Comparison of ENCODE assay signal across 10 mouse cellular contexts in the genomic region with DNA sequence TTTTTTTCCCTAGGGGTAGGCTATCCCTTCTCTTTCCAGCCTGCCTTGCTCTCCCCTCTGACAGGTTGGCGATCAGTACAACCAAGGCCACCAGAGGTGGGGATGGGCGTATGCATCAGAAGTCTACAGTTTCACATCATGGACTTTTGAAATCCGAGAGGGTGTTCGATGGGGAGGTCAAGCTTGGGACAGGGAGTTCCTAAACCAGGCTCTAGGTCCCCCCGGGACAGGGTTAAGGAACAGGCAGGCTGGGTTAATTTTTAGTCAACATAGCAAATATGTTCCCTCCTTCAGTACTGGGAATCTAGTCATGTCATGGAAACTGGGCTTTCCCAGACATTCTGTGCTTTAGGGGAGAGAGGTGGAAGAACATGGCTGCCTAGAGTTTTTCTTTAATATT. TPM values are rescaled to one million over a fixed set of nuclear protein-coding genes. Genes with fewer than 3 reads are reported as not detected.
A peak's percentile ranks its signal among the peaks of the same experiment; 100 is the strongest.
DNase-seq lines count a peak whose midpoint lies in the region; ATAC-seq and TF ChIP-seq lines count a peak whose summit lies in the region.
"Had no signal": no experiment of that assay in that cellular context is flagged by ENCODE, and none has a peak within 500 bp of the region (broad histone marks: within the 10 kb centered on the region; RNA-seq: fewer than 3 reads in every experiment).

No protein-coding gene starts in this region.

- no peak overlapping the region for H3K27ac ChIP-seq in lung, embryonic 14.5 days (ENCODE audit: low read depth)
- H3K27ac ChIP-seq in heart, embryonic 13.5 days (replicated peaks), result 0 out of 2 replicates have a peak overlapping the region, but pooled peaks have one; percentile 28
- H3K27ac ChIP-seq in kidney, postnatal 0 days, result peak overlapping the region; percentile 65
- peak overlapping the region; percentile 78 for H3K27ac ChIP-seq in liver, embryonic 16.5 days (ENCODE audit: low read length)
- H3K27ac ChIP-seq in midbrain, embryonic 15.5 days, result no peak overlapping the region

- H3K9me3 ChIP-seq in lung, embryonic 14.5 days (ENCODE audit: low read depth, low read length), result no peaks in the 10 kb centered on the region
- H3K9me3 ChIP-seq in heart, embryonic 13.5 days, result no peaks in the 10 kb centered on the region
- no peaks in the 10 kb centered on the region for H3K9me3 ChIP-seq in kidney, postnatal 0 days (replicated peaks; ENCODE audit: low read length)
- no peaks in the 10 kb centered on the region for H3K9me3 ChIP-seq in liver, embryonic 16.5 days (replicated peaks; ENCODE audit: control insufficient read depth, low read length)
- H3K9me3 ChIP-seq in midbrain, embryonic 15.5 days, result no peaks in the 10 kb centered on the region

- H3K27me3 ChIP-seq in lung, embryonic 14.5 days (ENCODE audit: insufficient read depth, low read length), result no peaks in the 10 kb centered on the region
- peaks cover 7% of the 10 kb centered on the region for H3K27me3 ChIP-seq in heart, embryonic 13.5 days (replicated peaks)
- no peaks in the 10 kb centered on the region for H3K27me3 ChIP-seq in kidney, postnatal 0 days (ENCODE audit: insufficient read depth, low read length)
- H3K27me3 ChIP-seq in liver, embryonic 16.5 days (ENCODE audit: control insufficient read depth, insufficient read depth, low read depth, low read length), result peaks cover 38% of the 10 kb centered on the region
- H3K27me3 ChIP-seq in midbrain, embryonic 15.5 days (replicated peaks), result no peaks in the 10 kb centered on the region

- TF ChIP-seq CTCF in lung, embryonic 14.5 days (IDR thresholded peaks at IDR 0.05; ENCODE audit: low read depth), result no peak
- TF ChIP-seq CTCF in kidney, postnatal 0 days (IDR thresholded peaks at IDR 0.05; ENCODE audit: low read depth), result no peak

- peaks cover 20% of the 10 kb centered on the region for H3K4me1 ChIP-seq in lung, embryonic 14.5 days (ENCODE audit: insufficient read depth)
- H3K4me1 ChIP-seq in heart, embryonic 13.5 days, result peaks cover 70% of the 10 kb centered on the region
- H3K4me1 ChIP-seq in kidney, postnatal 0 days (replicated peaks; ENCODE audit: insufficient read depth, low read length), result peaks cover 50% of the 10 kb centered on the region
- peaks cover 6% of the 10 kb centered on the region for H3K4me1 ChIP-seq in liver, embryonic 16.5 days (ENCODE audit: control insufficient read depth, low read depth, low read length)
- peaks cover 31% of the 10 kb centered on the region for H3K4me1 ChIP-seq in midbrain, embryonic 15.5 days

- peak overlapping the region; percentile 40; the same call in 1 of the 2 replicates for H3K4me2 ChIP-seq in lung, embryonic 14.5 days
- H3K4me2 ChIP-seq in heart, embryonic 13.5 days, result peak overlapping the region; percentile 59
- peak overlapping the region; percentile 31; the same call in 1 of the 2 replicates for H3K4me2 ChIP-seq in kidney, postnatal 0 days (ENCODE audit: low read length)
- peak overlapping the region; percentile 46 for H3K4me2 ChIP-seq in liver, embryonic 16.5 days (ENCODE audit: low read depth, low read length)
- H3K4me2 ChIP-seq in midbrain, embryonic 15.5 days, result no peak overlapping the region

- no peak for ATAC-seq in lung, embryonic 14.5 days (ENCODE audit: insufficient read depth)
- no peak for ATAC-seq in heart, embryonic 13.5 days (ENCODE audit: extremely low read depth, insufficient number of reproducible peaks, low FRiP score, low TSS enrichment)
- ATAC-seq in kidney, postnatal 0 days (replicated peaks; ENCODE audit: low FRiP score, low read depth), result no peak
- ATAC-seq in liver, embryonic 16.5 days (ENCODE audit: low read depth), result peak; percentile 53
- ATAC-seq in erythroblast, adult 5-6 weeks (replicated peaks; ENCODE audit: low FRiP score, poor library complexity, severe bottlenecking), result no peak
- no peak for ATAC-seq in megakaryocyte progenitor cell, adult 5-6 weeks (replicated peaks; ENCODE audit: poor library complexity)
- ATAC-seq in midbrain, embryonic 15.5 days (replicated peaks), result no peak

- peaks cover 19% of the 10 kb centered on the region for H3K36me3 ChIP-seq in lung, embryonic 14.5 days (ENCODE audit: insufficient read depth)
- H3K36me3 ChIP-seq in heart, embryonic 13.5 days, result peaks cover 23% of the 10 kb centered on the region
- peaks cover 21% of the 10 kb centered on the region for H3K36me3 ChIP-seq in kidney, postnatal 0 days (ENCODE audit: insufficient read depth, low read length)
- peaks cover 5% of the 10 kb centered on the region; the same call in 1 of the 2 replicates for H3K36me3 ChIP-seq in liver, embryonic 16.5 days (ENCODE audit: control insufficient read depth, insufficient read depth)
- no peaks in the 10 kb centered on the region for H3K36me3 ChIP-seq in midbrain, embryonic 15.5 days (replicated peaks)

- no peak overlapping the region for H3K9ac ChIP-seq in lung, embryonic 14.5 days
- H3K9ac ChIP-seq in heart, embryonic 13.5 days, result no peak overlapping the region; the same call in 1 of the 2 replicates
- no peak overlapping the region for H3K9ac ChIP-seq in kidney, postnatal 0 days (ENCODE audit: low read depth, low read length)
- no peak overlapping the region for H3K9ac ChIP-seq in liver, embryonic 16.5 days (ENCODE audit: low read depth, low read length)
- H3K9ac ChIP-seq in midbrain, embryonic 15.5 days, result no peak overlapping the region

- WGBS in lung, embryonic 14.5 days, result 44% methylated on average over 5 of the region's 5 CpGs
- WGBS in heart, embryonic 13.5 days, result 75% methylated on average over 5 of the region's 5 CpGs
- WGBS in kidney, postnatal 0 days, result 24% methylated on average over 5 of the region's 5 CpGs
- WGBS in liver, embryonic 16.5 days (ENCODE audit: insufficient replicate concordance), result 58% methylated on average over 5 of the region's 5 CpGs
- WGBS in midbrain, embryonic 15.5 days, result 95% methylated on average over 5 of the region's 5 CpGs

- no peak for DNase-seq in lung, embryonic 14.5 days
- no peak for DNase-seq in lung, postnatal 10 days
- DNase-seq in kidney, postnatal 0 days (ENCODE audit: low spot score), result peak; percentile 52
- DNase-seq: lung, adult 18-20 months had no signal

- no peak overlapping the region for H3K4me3 ChIP-seq in lung, embryonic 14.5 days (ENCODE audit: low read depth, low read length)
- peak overlapping the region; percentile 28; the same call in 1 of the 2 replicates for H3K4me3 ChIP-seq in heart, embryonic 13.5 days
- no peak overlapping the region; the same call in 1 of the 2 replicates for H3K4me3 ChIP-seq in kidney, postnatal 0 days (replicated peaks; ENCODE audit: low read depth, low read length)
- H3K4me3 ChIP-seq in liver, embryonic 16.5 days (ENCODE audit: low read depth, low read length), result 0 out of 2 replicates have a peak overlapping the region, but pooled peaks have one; percentile 5
- H3K4me3 ChIP-seq in midbrain, embryonic 15.5 days, result no peak overlapping the region

RNA-seq across cellular contexts. Expression of a gene that starts 3.3 kb away (rescaled TPM):
- polyA plus RNA-seq in lung, embryonic 14.5 days (2014; fragmentation: Nextera tagmentation; extraction: Ambion mirVana), result 404 and 412 TPM in 2 replicates
- polyA plus RNA-seq in heart, embryonic 13.5 days (2015; fragmentation: Nextera tagmentation; extraction: Ambion mirVana), result 371 and 397 TPM in 2 replicates
- 584 and 616 TPM in 2 replicates for polyA plus RNA-seq in kidney, postnatal 0 days (2015; fragmentation: Nextera tagmentation; extraction: Ambion mirVana)
- polyA plus RNA-seq in liver, embryonic 16.5 days (2015; fragmentation: Nextera tagmentation; extraction: Ambion mirVana), result 277 and 302 TPM in 2 replicates
- total RNA-seq in erythroblast, adult 5-6 weeks (2015; ENCODE audit: low replicate concordance), result 10.8 and 29.7 TPM in 2 replicates
- total RNA-seq in erythroblast, adult 5-6 weeks (2017; ENCODE audit: low replicate concordance), result 26.1 and 41.5 TPM in 2 replicates
- 188 and 211 TPM in 2 replicates for total RNA-seq in megakaryocyte progenitor cell, adult 5-6 weeks (2015)
- 327 and 329 TPM in 2 replicates for total RNA-seq in megakaryocyte progenitor cell, adult 5-6 weeks (2017)
- 136 and 154 TPM in 2 replicates for polyA plus RNA-seq in midbrain, embryonic 15.5 days (2015; fragmentation: Nextera tagmentation; extraction: Ambion mirVana)

RNA-seq across cellular contexts. Expression of a gene that starts 20.3 kb away (rescaled TPM):
- polyA plus RNA-seq in lung, embryonic 14.5 days (2014; fragmentation: Nextera tagmentation; extraction: Ambion mirVana), result 349 and 364 TPM in 2 replicates
- polyA plus RNA-seq in heart, embryonic 13.5 days (2015; fragmentation: Nextera tagmentation; extraction: Ambion mirVana), result 158 and 170 TPM in 2 replicates
- 70.5 and 85.9 TPM in 2 replicates for polyA plus RNA-seq in kidney, postnatal 0 days (2015; fragmentation: Nextera tagmentation; extraction: Ambion mirVana)
- 189 and 201 TPM in 2 replicates for polyA plus RNA-seq in liver, embryonic 16.5 days (2015; fragmentation: Nextera tagmentation; extraction: Ambion mirVana)
- 132 and 152 TPM in 2 replicates for total RNA-seq in erythroblast, adult 5-6 weeks (2015; ENCODE audit: low replicate concordance)
- 334 and 394 TPM in 2 replicates for total RNA-seq in erythroblast, adult 5-6 weeks (2017; ENCODE audit: low replicate concordance)
- 284 and 285 TPM in 2 replicates for total RNA-seq in megakaryocyte progenitor cell, adult 5-6 weeks (2015)
- 584 and 646 TPM in 2 replicates for total RNA-seq in megakaryocyte progenitor cell, adult 5-6 weeks (2017)
- 31.8 and 33.9 TPM in 2 replicates for polyA plus RNA-seq in midbrain, embryonic 15.5 days (2015; fragmentation: Nextera tagmentation; extraction: Ambion mirVana)

RNA-seq across cellular contexts. Expression of a gene that starts 44.8 kb away (rescaled TPM):
- 0.39 and 0.47 TPM in 2 replicates for polyA plus RNA-seq in lung, embryonic 14.5 days (2014; fragmentation: Nextera tagmentation; extraction: Ambion mirVana)
- polyA plus RNA-seq in heart, embryonic 13.5 days (2015; fragmentation: Nextera tagmentation; extraction: Ambion mirVana), result 0.15 and 0.21 TPM in 2 replicates
- polyA plus RNA-seq in kidney, postnatal 0 days (2015; fragmentation: Nextera tagmentation; extraction: Ambion mirVana), result 0.13 and 0.16 TPM in 2 replicates
- 0.19 and 0.21 TPM in 2 replicates for polyA plus RNA-seq in liver, embryonic 16.5 days (2015; fragmentation: Nextera tagmentation; extraction: Ambion mirVana)
- 0.77 TPM in 1 of 2 replicates, not detected in the other for total RNA-seq in erythroblast, adult 5-6 weeks (2015; ENCODE audit: low replicate concordance)
- total RNA-seq in erythroblast, adult 5-6 weeks (2017; ENCODE audit: low replicate concordance), result 0.42 TPM in 1 of 2 replicates, not detected in the other
- 2.1 and 2.4 TPM in 2 replicates for total RNA-seq in megakaryocyte progenitor cell, adult 5-6 weeks (2015)
- 1.4 and 1.8 TPM in 2 replicates for total RNA-seq in megakaryocyte progenitor cell, adult 5-6 weeks (2017)
- polyA plus RNA-seq in midbrain, embryonic 15.5 days (2015; fragmentation: Nextera tagmentation; extraction: Ambion mirVana), result 0.09 TPM in 1 of 2 replicates, not detected in the other
- total RNA-seq: MEL had no signal

Comparison
In these comparisons a context has a peak if more than half of its experiments do, and no peak if none do; other contexts are left out.
1. H3K27ac ChIP-seq: peak in heart, embryonic 13.5 days (single experiment), kidney, postnatal 0 days (single experiment) and liver, embryonic 16.5 days (single experiment); none in lung, embryonic 14.5 days (single experiment) and midbrain, embryonic 15.5 days (single experiment).
2. H3K4me3 ChIP-seq: peak in heart, embryonic 13.5 days (single experiment) and liver, embryonic 16.5 days (single experiment); none in lung, embryonic 14.5 days (single experiment), kidney, postnatal 0 days (single experiment) and midbrain, embryonic 15.5 days (single experiment).